Mouse (Mus musculus): ENCODE results near the gene Cyfip2. TPM values are rescaled to one million over a fixed set of nuclear protein-coding genes. Genes with fewer than 3 reads are reported as not detected.
"Not testable (repeated sequence)": the region's sequence is repeated elsewhere in the genome, so short reads cannot be mapped to it uniquely, and the experiment has no call there.

The Cyfip2 gene
- total RNA-seq, 2 experiments from 2014 or later = 2.3 to 10.1 TPM

DNA sequence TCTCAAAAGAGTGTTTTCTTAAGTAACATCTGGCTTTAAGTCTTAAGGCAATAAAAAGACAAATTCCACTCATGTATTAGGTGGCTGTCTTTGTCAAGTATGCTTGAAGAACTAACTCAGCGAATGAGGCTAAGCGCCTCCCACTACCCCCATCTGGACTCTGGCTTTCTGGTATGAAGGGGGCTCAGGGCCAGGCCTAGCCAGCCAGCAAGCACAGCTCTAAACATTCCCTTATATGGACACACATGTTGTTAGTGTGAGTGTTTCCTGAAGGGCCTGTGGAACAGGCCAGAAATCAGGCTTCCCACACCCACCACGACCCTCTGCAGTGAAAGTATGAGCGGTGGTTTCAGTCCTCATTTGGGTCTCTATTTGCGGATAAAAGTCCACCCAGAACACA, 98.8 kb downstream of the Cyfip2 start:
- no peak for TF ChIP-seq CTCF (IDR thresholded peaks at IDR 0.05)
- intact Hi-C loops (cut with DNase I) = loop anchor here (2.0 kb wide), 1 partner anchor 161 kb away; the partner anchor contains the start of gene Gm12166
- no peak overlapping the region for H3K4me3 ChIP-seq
- DNase-seq = no peak
- H3K27ac ChIP-seq = peak overlapping the region; percentile 16; the same call in 1 of the 2 replicates

GRCm38 (mm10) chr11:46211858-46212257, 100.8 kb downstream of the Cyfip2 start:
- intact Hi-C loops (cut with DNase I) = no loop called here
- no peak for DNase-seq
- H3K4me3 ChIP-seq = no peak overlapping the region
- TF ChIP-seq CTCF (IDR thresholded peaks at IDR 0.05) = no peak
- H3K27ac ChIP-seq = no peak overlapping the region

DNA sequence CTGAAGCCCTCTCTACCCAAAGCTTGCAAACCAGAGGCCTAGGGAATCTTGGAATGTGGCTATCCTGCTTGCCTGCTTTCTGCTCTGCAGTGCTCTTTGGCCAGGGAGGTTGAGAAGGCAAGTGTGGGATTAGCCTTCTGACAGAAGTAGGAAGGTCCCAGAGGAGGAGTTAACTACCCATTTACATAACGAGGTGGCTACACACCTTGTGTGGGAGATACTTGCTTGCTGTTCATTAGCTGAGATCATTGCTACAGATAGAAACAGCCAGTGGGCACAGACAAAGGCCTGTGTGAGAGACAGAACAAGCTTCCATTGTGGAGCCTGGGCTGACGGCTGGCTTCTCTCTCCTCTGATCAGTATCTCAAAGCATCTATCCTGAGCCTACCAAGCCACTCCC, 102.8 kb downstream of the Cyfip2 start:
- intact Hi-C loops (cut with DNase I) = no loop called here
- Histone ChIP-seq H3K4me3 (no peak overlapping the region), H3K27ac (no peak overlapping the region)
- no peak for TF ChIP-seq CTCF (IDR thresholded peaks at IDR 0.05)
- DNase-seq = no peak

DNA sequence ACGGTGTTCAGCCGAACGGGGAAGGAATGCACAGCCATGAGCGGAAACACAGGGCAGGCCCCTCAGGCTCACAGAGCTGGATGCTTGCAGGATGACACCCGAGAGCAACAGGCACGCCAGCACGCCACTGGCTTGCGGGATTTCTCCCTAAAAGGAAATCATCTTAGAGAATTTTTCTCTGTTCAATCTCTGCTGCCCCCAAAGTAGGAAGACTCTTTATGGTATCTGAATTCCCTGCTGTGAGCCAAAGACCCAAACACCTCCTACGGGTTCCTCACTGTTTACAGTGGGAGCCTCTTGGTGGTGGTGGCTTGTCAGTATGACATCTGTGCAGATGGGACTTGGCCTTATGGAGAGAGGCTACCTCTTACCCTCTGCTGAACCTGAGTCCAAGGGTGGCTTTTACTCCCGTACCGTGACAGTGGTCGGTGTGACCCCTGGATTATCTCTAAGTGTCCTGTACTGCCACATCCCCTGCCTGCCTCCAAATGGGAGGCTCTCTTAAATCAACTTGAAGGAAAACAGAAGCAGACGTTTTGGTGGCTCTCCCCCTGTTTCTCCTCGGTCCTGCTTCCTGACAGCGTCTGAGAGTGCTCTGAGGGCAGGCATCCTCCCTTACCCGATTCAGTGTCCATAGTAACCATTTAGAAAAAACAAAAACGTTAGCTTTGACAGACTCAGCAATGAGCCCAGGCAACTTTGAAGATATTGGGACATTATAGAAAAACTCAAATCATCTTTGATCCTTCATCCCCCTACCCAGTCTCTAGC, 106.8 kb downstream of the Cyfip2 start:
- no peak for TF ChIP-seq CTCF (IDR thresholded peaks at IDR 0.05)
- Histone ChIP-seq H3K27ac (no peak overlapping the region), H3K4me3 (no peak overlapping the region)
- no peak for DNase-seq
- intact Hi-C loops (cut with DNase I) = no loop called here

- H3K27ac ChIP-seq = no peak overlapping the region
- intact Hi-C loops (cut with DNase I) = no loop called here
These were observed 107.8 kb downstream of the Cyfip2 start for GRCm38 (mm10) chr11:46204841-46205240.

DNA sequence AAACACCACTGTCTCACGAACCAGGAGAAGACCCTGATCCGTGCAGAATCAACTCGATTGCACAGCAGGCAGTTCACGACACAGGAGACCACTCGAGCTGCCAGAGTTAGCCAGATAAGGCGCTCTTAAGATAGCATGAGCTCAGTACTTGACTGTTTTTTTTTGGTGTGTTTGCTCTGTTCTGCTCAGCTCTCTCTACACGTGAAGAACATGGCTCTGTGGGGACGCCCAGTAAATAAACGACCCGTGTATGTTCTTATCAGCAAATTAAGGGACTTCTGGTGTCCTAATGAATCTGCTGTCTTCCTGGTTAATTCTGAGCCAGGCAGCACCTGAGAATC, 110.1 kb downstream of the Cyfip2 start:
- no peak for DNase-seq
- intact Hi-C loops (cut with DNase I) = no loop called here
- Histone ChIP-seq H3K27ac (no peak overlapping the region), H3K4me3 (no peak overlapping the region)
- no peak for TF ChIP-seq CTCF (IDR thresholded peaks at IDR 0.05)

More at GRCm38 (mm10) chr11:46204841-46205240, 107.8 kb downstream of the Cyfip2 start:
- no peak for TF ChIP-seq CTCF (IDR thresholded peaks at IDR 0.05)
- H3K4me3 ChIP-seq = no peak overlapping the region
- no peak for DNase-seq

- no peak for TF ChIP-seq CTCF (IDR thresholded peaks at IDR 0.05)
- Histone ChIP-seq H3K4me3 (no peak overlapping the region), H3K27ac (no peak overlapping the region)
- no peak for DNase-seq
- intact Hi-C loops (cut with DNase I) = no loop called here
These were observed 110.8 kb downstream of the Cyfip2 start for GRCm38 (mm10) chr11:46201636-46202546.

DNA sequence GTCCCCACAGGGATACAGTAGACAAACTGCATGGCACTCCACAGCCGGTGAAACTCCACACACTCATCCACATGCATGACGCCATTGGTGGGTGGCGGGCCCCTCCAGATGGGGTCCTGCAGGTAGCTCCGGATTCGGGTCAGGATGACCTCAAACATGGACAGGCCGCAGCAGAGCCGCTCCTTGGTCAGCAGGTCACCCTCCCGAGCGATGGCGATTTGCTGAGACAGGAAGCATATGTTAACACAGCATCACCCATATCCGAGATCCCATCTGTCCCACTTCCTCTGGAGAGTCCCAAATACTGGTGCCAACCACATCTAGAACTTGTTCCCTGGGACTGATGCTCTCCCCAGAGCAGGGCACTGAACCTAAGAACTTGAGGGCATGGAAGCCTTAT, 112.0 kb downstream of the Cyfip2 start:
- intact Hi-C loops (cut with DNase I) = no loop called here
- no peak overlapping the region for H3K4me3 ChIP-seq
- TF ChIP-seq CTCF (IDR thresholded peaks at IDR 0.05) = no peak
- H3K27ac ChIP-seq = no peak overlapping the region
- no peak for DNase-seq

DNA sequence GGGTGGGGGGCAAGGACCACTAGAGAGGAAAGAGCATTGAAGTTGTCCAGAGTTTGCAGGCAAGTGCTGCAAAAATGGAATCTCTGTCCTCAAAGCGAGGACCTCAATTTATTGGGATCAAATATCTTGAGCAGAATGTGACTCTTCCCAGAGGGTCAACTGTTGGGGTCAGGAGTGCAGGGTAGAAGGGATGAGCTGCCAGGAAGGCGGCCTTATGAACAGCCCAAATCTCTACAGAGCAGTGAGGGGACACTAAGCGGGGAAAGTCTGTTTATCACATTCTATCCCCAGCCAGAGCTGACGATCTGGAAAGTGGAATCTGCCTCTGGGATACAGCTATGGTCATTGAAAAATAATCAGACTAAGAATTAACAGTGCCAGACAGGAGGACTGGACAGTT, 118.5 kb downstream of the Cyfip2 start:
- no peak for TF ChIP-seq CTCF (IDR thresholded peaks at IDR 0.05)
- H3K4me3 ChIP-seq = no peak overlapping the region
- intact Hi-C loops (cut with DNase I) = no loop called here
- H3K27ac ChIP-seq = no peak overlapping the region
- DNase-seq = no peak

DNA sequence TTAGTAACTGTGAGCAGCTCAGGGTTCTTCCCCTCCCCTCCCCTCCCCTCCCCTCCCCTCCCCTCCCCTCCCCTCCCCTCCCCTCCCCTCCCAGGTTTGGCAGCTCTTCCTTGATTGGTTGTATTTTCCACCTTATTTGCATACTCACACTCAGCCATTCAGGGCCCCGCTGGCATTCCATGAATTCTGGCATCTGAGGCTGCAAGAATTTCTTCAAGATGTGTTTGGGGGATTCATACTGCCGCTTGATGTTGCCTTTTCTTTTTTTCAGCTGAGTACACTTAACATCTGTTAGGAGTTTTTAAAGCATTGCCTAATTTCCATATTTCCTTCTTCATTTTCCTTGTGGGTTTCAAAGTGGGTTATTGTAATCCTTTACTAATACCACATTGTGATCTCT, 124.4 kb downstream of the Cyfip2 start:
- no peak overlapping the region for H3K27ac ChIP-seq
- no peak for TF ChIP-seq CTCF (IDR thresholded peaks at IDR 0.05)
- intact Hi-C loops (cut with DNase I) = no loop called here
- H3K4me3 ChIP-seq = no peak overlapping the region
- DNase-seq = no peak

DNA sequence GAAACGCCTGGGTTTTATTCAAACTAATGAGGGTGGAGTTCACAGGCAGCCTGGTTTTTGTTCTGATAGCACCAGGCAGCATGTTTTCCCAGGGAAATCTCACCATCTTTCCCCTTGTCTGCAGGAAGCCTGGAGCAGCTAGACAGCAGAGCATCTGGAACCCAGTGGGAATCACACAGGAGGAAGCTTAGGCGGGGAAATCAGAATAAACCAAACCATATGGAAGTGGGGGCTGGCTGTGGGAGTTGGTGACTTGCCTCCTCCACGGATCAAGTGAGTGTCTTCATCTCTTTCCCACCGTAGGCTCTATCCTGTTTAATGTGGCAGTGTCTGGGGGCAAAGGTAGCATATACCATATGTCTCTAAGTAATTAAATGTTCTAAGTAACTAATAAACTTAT, 127.2 kb downstream of the Cyfip2 start:
- DNase-seq = no peak
- Histone ChIP-seq H3K27ac (no peak overlapping the region), H3K4me3 (no peak overlapping the region)
- TF ChIP-seq CTCF (IDR thresholded peaks at IDR 0.05) = no peak
- intact Hi-C loops (cut with DNase I) = no loop called here

- no peak for DNase-seq
- no peak for TF ChIP-seq CTCF (IDR thresholded peaks at IDR 0.05)
- intact Hi-C loops (cut with DNase I) = no loop called here
- Histone ChIP-seq H3K4me3 (no peak overlapping the region), H3K27ac (no peak overlapping the region)
These were observed 127.7 kb downstream of the Cyfip2 start for GRCm38 (mm10) chr11:46184946-46185345.

GRCm38 (mm10) chr11:46182031-46182430, 130.6 kb downstream of the Cyfip2 start:
- DNase-seq, H3K4me3 ChIP-seq: not testable (repeated sequence)

More at GRCm38 (mm10) chr11:46182031-46182430, 130.6 kb downstream of the Cyfip2 start:
- H3K27ac ChIP-seq; intact Hi-C loops (cut with DNase I): not testable (repeated sequence)

Data from gastrocnemius, adult 2 months (tissue).